Mouse (Mus musculus): ENCODE measurements around the gene Zbtb46. TPM values are rescaled to one million over a fixed set of nuclear protein-coding genes. Genes with fewer than 3 reads are reported as not detected.
"Not testable (repeated sequence)": the region's sequence is repeated elsewhere in the genome, so short reads cannot be mapped to it uniquely, and the experiment has no call there.

The Zbtb46 gene
- polyA plus RNA-seq (2012; rRNA removed): 12.1 and 18.4 TPM in 2 replicates

DNA sequence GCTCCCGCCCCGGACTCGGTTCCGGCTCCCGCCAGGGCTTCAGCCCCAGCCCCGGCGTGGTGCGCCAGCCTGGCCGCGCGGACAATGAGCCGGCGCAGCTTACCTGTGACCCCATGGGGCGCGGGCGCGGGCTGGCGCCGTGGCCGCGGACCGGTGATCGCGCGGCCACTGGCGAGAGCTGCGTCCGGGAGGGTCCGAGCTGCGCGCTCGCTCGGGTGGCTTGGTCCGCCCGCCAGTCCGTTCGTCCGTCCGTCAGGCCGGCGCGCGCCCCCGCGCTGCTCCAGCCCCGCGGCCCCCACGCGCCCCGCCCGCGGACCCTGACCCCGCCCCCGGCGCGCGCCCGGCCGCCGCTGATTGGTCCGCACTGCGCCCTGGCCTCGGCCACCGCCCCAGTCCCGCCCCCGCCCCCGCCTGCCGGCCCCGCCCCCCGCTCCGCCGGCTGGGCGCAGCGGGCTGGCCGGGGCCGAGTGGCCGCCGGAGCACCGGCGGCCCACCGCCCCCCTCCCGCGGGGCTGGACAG, at the start of gene Zbtb46:
Zbtb46 (minus strand) TSS at position 274 of the 520 bp plus-strand sequence.
- peak; percentile 57; the same call in 1 of the 2 replicates for TF ChIP-seq POLR2A (IDR thresholded peaks at IDR 0.05; ENCODE audit: borderline replicate concordance, extremely low read depth, insufficient read depth, insufficient read length, poor library complexity, severe bottlenecking)
- no peak for TF ChIP-seq CTCF (IDR thresholded peaks at IDR 0.05; ENCODE audit: borderline replicate concordance, extremely low read depth, insufficient read depth, insufficient read length)
- peak; percentile 84 for DNase-seq (ENCODE audit: low read depth)

DNA sequence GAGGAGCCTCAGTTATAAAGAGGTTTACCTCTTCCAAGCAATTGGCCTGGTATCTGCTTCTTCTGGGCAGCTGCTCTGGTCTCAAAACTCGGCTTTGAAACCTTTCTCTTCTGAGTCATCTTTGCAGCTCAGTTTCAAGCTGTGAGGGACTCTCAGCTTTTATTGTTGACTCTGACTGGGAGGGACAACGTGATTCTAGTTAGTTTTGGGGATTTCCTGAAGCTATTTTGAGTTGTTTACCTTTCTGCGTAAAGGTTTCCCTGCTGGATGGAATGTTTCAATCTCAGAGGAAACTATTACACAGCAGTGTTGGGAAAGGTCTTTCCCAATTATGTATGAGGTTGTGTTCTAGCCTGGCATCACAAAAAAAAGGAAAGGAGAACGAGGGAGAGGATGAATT, 39.4 kb upstream of the Zbtb46 start:
- no peak for DNase-seq (ENCODE audit: low read depth)
- no peak for TF ChIP-seq CTCF (IDR thresholded peaks at IDR 0.05; ENCODE audit: borderline replicate concordance, extremely low read depth, insufficient read depth, insufficient read length)
- TF ChIP-seq POLR2A (IDR thresholded peaks at IDR 0.05; ENCODE audit: borderline replicate concordance, extremely low read depth, insufficient read depth, insufficient read length, poor library complexity, severe bottlenecking): no peak

DNA sequence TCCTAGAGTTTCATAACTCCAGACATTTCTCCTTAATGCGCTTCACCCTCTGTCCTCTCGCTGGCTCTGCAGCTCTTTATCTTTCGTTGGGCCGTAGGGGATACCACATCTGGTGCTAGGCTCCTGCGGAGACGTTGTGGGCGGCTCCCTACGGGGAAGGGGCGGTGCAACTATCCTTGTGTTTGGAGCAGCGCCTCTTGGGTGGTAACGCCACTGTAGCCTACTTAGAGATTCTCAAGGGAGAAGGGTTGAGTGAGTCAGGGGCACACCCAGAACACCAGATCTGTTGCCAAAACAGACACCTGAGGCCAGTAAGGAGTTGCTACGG, 38.3 kb upstream of the Zbtb46 start:
- TF ChIP-seq POLR2A (IDR thresholded peaks at IDR 0.05; ENCODE audit: borderline replicate concordance, extremely low read depth, insufficient read depth, insufficient read length, poor library complexity, severe bottlenecking) (no peak), CTCF (IDR thresholded peaks at IDR 0.05; ENCODE audit: borderline replicate concordance, extremely low read depth, insufficient read depth, insufficient read length) (no peak)
- no peak for DNase-seq (ENCODE audit: low read depth)

GRCm38 (mm10) chr2:181496831-181497547, 37.8 kb upstream of the Zbtb46 start, which contains the start of gene Tpd52l2:
TSS of gene Tpd52l2 (plus strand) at chr2:181497142.
- no peak for TF ChIP-seq CTCF (IDR thresholded peaks at IDR 0.05; ENCODE audit: borderline replicate concordance, extremely low read depth, insufficient read depth, insufficient read length)
- TF ChIP-seq POLR2A (IDR thresholded peaks at IDR 0.05; ENCODE audit: borderline replicate concordance, extremely low read depth, insufficient read depth, insufficient read length, poor library complexity, severe bottlenecking): peak; percentile 25; the same call in 1 of the 2 replicates

GRCm38 (mm10) chr2:181496281-181496680, 37.1 kb upstream of the Zbtb46 start:
- no peak for TF ChIP-seq POLR2A (IDR thresholded peaks at IDR 0.05; ENCODE audit: borderline replicate concordance, extremely low read depth, insufficient read depth, insufficient read length, poor library complexity, severe bottlenecking)
- peak; percentile 58; the same call in 1 of the 2 replicates for TF ChIP-seq CTCF (IDR thresholded peaks at IDR 0.05; ENCODE audit: borderline replicate concordance, extremely low read depth, insufficient read depth, insufficient read length)
- DNase-seq (ENCODE audit: low read depth): peak; percentile 70

More at GRCm38 (mm10) chr2:181496831-181497547, 37.8 kb upstream of the Zbtb46 start, which contains the start of gene Tpd52l2:
- DNase-seq (ENCODE audit: low read depth): peak; percentile 99

GRCm38 (mm10) chr2:181495845-181496244, 36.6 kb upstream of the Zbtb46 start:
- not testable (repeated sequence) for DNase-seq (ENCODE audit: low read depth)

DNA sequence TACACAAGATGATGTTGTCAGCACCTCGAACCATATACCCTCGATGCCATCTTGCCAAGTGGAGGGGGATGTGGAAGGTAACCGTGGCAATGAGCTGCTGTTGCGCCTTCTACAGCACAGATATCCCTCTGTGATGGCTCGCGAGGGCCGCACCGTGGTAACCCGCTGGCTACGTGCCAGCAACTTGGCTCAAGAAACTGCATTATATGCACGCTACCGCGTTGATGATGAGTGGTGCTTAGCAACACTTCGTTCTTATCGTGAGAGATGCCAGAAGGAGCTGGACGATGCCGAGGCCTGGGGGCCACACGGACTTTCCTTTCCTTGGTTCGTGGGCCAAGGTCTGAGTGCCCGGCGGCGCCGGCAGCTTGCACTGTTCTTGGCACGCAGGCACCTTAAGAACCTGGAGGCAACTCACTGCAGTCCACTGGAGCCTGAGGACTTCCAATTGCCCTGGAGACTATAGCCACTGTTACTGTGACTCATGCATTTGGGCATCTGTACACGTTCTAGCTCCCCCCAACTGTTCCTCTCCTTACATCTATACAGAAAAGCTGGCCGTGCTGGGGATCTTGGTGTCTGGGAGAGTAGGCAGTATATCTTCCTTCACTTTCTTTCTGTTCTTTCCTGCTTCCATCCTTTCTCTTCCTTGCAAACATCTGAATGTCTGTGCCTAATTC, 35.2 kb upstream of the Zbtb46 start:
- TF ChIP-seq POLR2A (IDR thresholded peaks at IDR 0.05; ENCODE audit: borderline replicate concordance, extremely low read depth, insufficient read depth, insufficient read length, poor library complexity, severe bottlenecking): no peak
- TF ChIP-seq CTCF (IDR thresholded peaks at IDR 0.05; ENCODE audit: borderline replicate concordance, extremely low read depth, insufficient read depth, insufficient read length): no peak
- DNase-seq (ENCODE audit: low read depth): peak; percentile 8

DNA sequence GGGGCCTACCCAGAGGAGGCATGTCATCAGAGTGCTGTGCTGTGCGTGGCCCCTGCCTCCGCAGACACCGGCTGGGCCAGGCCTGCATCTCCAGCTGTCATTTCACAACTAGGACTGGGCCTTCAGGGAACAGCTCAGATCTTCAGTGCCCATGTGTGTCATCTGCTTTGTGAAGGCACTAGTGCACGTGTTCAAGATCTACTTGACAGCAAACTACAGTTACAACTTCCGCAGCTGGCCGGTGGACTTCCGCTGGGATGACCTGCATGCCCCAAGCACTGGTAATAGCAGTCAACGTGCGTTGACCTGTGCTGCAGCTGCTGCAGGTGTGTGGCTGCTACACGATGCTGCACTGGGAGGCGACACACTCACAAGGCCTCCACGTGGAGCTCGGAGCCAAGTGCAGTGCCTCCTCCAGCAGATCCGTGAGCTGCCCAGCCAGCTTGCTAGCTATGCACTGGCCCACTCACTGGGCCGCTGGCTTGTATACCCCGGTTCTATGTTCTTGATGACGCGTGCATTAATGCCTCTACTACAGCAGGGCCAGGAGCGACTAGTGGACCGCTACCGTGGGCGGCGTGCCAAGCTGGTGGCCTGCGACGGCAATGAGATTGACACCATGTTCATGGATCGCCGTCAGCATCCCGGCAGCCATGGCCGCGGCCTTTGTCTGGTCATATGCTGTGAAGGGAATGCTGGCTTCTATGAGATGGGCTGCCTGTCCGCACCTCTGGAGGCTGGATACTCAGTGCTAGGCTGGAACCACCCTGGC, 34.1 kb upstream of the Zbtb46 start, which contains the start of gene Abhd16b:
Abhd16b (plus strand) TSS at position 51 of the 772 bp plus-strand sequence.
- no peak for DNase-seq (ENCODE audit: low read depth)
- TF ChIP-seq POLR2A (IDR thresholded peaks at IDR 0.05; ENCODE audit: borderline replicate concordance, extremely low read depth, insufficient read depth, insufficient read length, poor library complexity, severe bottlenecking) (no peak), CTCF (IDR thresholded peaks at IDR 0.05; ENCODE audit: borderline replicate concordance, extremely low read depth, insufficient read depth, insufficient read length) (no peak)

GRCm38 (mm10) chr2:181492206-181492605, 33.0 kb upstream of the Zbtb46 start:
- TF ChIP-seq POLR2A (IDR thresholded peaks at IDR 0.05; ENCODE audit: borderline replicate concordance, extremely low read depth, insufficient read depth, insufficient read length, poor library complexity, severe bottlenecking) (no peak), CTCF (IDR thresholded peaks at IDR 0.05; ENCODE audit: borderline replicate concordance, extremely low read depth, insufficient read depth, insufficient read length) (no peak)
- DNase-seq (ENCODE audit: low read depth): no peak

- DNase-seq (ENCODE audit: low read depth): no peak
- TF ChIP-seq CTCF (IDR thresholded peaks at IDR 0.05; ENCODE audit: borderline replicate concordance, extremely low read depth, insufficient read depth, insufficient read length) (no peak), POLR2A (IDR thresholded peaks at IDR 0.05; ENCODE audit: borderline replicate concordance, extremely low read depth, insufficient read depth, insufficient read length, poor library complexity, severe bottlenecking) (no peak)
These were observed 32.4 kb upstream of the Zbtb46 start for GRCm38 (mm10) chr2:181491432-181492205.
